Mouse (Mus musculus) embryonic stem cell, embryonic (primary cell): ENCODE data around the gene Taf9b.
"Not testable (repeated sequence)": the region's sequence is repeated elsewhere in the genome, so short reads cannot be mapped to it uniquely, and the experiment has no call there.

Experiments used
- CTCF ChIA-PET, 4 experiments: fragments of 300-600 bp in 2 of 4; fragments of 350-600 bp in 2 of 4; sonication (Branson Sonifier 250); formaldehyde crosslinking; loops; one replicate each; lab custom pipeline; 2022; ENCODE audit warnings: inconsistent platforms in 2 of 4; lab: Charles Lee
- POLR2A ChIA-PET, 4 experiments: fragments of 300-600 bp in 2 of 4; fragments of 350-600 bp in 2 of 4; sonication (Branson Sonifier 250); formaldehyde crosslinking; loops; one replicate each; lab custom pipeline; 2022; ENCODE audit warnings: antibody characterized with exemption in 4 of 4, inconsistent platforms in 1 of 4; lab: Charles Lee

Gene Taf9b

DNA sequence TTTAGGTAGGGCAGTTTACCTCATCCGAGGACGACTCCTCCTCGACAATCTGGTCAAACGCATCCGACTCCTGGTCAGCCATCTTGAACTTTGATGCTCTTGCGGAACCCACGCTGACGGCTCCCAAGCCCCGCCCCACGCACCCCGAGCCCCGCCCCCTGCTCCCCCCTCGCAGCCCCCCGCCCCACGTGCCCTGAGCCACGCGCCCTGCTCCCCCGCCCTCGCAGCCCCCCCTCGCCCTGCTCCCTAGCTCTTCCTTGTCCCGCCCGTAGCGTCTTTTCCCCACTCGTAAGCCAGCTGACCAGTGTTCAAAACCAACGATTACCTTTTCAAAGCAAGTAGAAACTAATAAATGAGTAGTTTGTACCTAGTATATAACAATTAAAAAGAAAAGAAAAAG lies at the start of gene Taf9b:
Gene Taf9b, minus strand, starts transcription at position 101 of the 400 bp plus-strand sequence.
- ChIA-PET CTCF (no interaction called here), POLR2A (interaction anchor here in 1 of 4 experiments (1.0 kb wide), 1 partner anchor 14 kb away, joined by 3 read pairs; no protein-coding TSS in a partner anchor)

DNA sequence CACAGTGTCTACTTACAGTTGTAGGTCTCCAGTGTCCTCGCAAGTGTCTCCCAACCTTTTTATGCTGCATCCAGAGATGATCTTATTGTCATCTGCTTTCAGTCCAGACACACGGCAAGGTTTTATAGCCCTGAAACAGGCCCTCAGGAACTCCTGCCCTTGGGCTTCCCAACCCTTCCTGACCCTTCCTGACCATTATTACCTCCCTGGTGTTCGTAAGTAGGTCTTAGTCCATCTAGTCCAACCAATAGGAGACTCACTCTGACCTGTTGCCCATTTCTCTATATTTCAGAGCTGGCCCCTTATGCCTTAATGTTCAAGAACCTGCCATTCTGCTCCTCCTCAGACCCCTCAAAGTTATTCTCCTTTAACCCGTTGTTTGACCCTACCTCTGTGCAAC lies 34.3 kb upstream of the Taf9b start, which contains the start of gene Fnd3c2:
Gene Fnd3c2, minus strand, starts transcription at position 101 of the 400 bp plus-strand sequence.
- ChIA-PET CTCF (no interaction called here), POLR2A (no interaction called here)

DNA sequence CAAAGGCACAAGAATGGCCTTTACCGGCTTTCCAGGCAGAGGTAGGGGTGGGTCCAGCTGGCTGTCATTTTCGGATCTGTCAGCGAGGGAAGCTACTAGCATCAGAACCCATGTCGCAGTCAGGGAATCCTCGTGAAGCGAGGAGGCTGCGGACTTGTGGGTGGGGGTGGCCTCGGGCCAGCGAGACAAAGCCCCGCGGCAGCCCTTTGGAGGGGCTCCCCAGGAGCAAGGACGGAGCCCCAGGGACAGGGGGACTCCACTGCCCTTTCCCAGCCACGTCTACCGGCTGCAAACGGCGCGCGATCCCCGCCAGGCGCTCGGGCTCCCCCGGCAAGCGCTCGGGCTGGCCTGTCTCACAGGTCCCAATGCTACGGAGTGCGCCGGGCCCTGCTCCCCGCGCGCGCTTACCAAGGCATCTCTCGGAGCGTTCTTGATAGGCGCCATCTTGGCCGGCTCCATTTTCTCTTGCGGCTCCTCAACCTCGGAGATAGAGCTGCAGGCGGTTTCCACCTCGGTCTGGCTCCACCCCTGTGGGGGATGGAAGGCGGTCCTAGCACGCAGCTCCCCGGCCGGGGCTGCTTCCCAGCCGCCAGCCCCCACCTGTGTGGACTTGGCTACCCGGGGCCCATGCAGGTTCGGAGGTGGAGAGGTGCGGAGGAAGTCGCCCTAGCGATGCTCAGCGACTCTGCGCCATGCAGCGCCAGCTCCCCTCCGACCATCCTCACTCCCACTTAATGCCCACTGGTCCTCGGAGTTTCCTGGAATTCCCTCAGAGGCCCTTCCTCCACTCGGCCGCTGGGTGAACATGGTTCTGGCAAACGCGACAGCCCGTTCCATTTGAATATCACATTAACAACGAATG lies 1.6 kb downstream of the Taf9b start:
- POLR2A ChIA-PET: interaction anchor here in 3 of 4 experiments (0.5 to 1.0 kb wide), 6 partner anchors 11 to 1140 kb away, joined by 3 to 7 read pairs (median 3); partner anchors contain the start of genes Atp7a (in 1 of the 3) and Pgk1 (in 1 of the 3)

DNA sequence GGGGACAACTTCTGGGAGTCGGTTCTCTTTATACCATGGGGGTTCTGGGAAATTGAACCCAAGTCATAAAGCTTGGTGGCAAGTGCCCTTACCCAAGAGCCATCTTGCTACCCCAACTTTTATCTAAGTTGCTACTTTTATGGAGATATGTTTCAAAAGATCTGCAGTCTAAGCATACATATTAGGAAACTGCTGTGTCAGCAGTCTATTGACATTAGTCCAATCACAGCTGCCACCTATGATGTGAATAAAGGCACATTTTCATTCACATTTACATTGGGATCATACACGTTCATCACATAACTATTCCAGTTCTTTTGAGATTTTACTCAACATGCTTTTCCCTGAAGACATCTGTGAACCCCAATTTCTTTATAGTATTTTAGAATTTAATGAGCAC lies 11.9 kb downstream of the Taf9b start:
- POLR2A ChIA-PET: interaction anchor here in 2 of 4 experiments (1.8 kb wide), 2 partner anchors 9 to 11 kb away, joined by 3 to 5 read pairs; no protein-coding TSS in a partner anchor
- CTCF ChIA-PET: no interaction called here

More for the DNA sequence above, 1.6 kb downstream of the Taf9b start:
- CTCF ChIA-PET: interaction anchor here in 1 of 4 experiments (1.0 kb wide), 1 partner anchor 22 kb away, joined by 3 read pairs; no protein-coding TSS in a partner anchor

DNA sequence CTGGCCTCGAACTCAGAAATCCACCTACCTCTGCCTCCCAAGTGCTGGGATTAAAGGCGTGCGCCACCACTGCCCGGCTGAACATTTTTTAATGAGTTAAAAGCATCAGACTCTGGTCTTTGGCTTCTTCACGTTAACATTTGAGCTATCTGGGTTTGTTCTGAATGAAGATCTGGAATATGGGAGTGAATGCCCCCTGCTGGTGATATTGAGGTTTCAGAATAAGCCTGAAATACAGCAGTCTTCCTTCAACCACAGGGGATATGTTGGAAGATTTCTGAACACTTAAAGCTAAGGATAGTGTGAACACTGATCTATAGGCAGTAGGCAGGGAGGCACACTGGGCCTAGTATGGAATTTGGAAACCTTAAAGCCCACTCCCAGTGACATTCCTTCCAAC lies 22.1 kb downstream of the Taf9b start:
- ChIA-PET POLR2A (interaction anchor here in 3 of 4 experiments (0.9 to 5.5 kb wide), 5 partner anchors 9 to 12 kb away, joined by 3 to 66 read pairs (median 6); partner anchors contain the start of gene Pgk1 (in 3 of the 3)), CTCF (interaction anchor here in 2 of 4 experiments (0.5 to 2.8 kb wide), 5 partner anchors 10 to 1077 kb away, joined by 3 to 20 read pairs (median 3); partner anchors contain the start of gene Pgk1 (in 1 of the 2))

DNA sequence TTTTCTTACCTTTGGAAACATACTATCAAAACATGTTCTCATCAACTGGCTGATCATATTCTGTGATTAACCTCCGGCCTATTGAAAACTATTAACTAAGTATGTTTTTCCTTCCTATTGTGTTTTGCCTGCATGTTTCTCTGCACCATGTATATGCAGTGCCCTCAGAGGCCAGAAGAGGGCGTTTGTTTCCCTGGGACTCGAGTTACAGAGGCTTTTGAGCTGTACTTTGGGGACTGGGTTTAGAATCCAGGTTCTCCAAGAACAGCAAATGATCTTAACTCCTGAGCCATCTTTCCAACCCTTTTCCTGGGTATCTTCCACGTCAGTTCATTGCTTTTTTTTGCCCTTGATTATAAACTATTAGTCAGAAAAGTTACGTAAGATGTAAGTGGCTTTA lies 23.6 kb downstream of the Taf9b start:
- POLR2A ChIA-PET: interaction anchor here in 2 of 4 experiments (1.3 to 5.5 kb wide), 5 partner anchors 9 to 13 kb away, joined by 3 to 66 read pairs (median 6); partner anchors contain the start of gene Pgk1 (in 2 of the 2)
- CTCF ChIA-PET: interaction anchor here in 2 of 4 experiments (0.6 to 2.8 kb wide), 8 partner anchors 9 to 447 kb away, joined by 3 to 20 read pairs (median 3); partner anchors contain the start of gene Pgk1 (in 2 of the 2)

DNA sequence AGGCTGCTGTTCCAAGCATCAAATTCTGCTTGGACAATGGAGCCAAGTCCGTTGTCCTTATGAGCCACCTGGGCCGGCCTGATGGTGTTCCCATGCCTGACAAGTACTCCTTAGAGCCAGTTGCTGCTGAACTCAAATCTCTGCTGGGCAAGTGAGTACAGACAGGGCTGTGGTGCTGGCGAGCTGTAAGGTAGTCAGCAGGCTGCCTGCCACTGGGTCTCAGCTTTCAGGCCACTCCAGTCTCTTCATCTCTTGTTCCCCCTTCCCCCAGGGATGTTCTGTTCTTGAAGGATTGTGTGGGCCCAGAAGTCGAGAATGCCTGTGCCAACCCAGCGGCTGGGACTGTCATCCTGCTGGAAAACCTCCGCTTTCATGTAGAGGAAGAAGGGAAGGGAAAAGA lies 26.6 kb downstream of the Taf9b start:
- POLR2A ChIA-PET: interaction anchor here in 1 of 4 experiments (0.9 kb wide), 1 partner anchor 9 kb away, joined by 3 read pairs; no protein-coding TSS in a partner anchor
- CTCF ChIA-PET: not testable (repeated sequence)

DNA sequence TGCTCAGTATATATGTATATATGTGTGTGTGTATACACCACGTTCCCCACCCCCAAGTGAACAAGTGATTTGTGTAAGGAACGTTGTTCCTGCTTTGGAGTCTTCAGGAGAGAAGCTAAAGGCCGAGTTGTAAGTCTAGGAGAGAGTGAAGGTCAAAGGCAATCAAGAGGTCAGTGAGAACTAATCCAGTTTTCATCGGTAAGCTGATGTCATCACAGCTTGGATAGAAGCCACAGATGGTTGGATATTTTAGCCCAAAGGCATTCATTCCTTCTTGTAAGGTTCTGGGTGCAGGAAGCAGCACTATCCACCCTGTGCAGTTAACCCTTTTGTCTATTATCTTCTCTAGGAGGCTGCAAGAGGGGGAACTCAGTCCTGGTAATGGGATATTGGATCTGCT lies 30.9 kb downstream of the Taf9b start:
- ChIA-PET CTCF (interaction anchor here in 1 of 4 experiments (1.1 kb wide), 1 partner anchor 13 kb away, joined by 3 read pairs; no protein-coding TSS in a partner anchor), POLR2A (interaction anchor here in 2 of 4 experiments (1.4 to 5.9 kb wide), 2 partner anchors 9 to 14 kb away, joined by 4 to 66 read pairs; no protein-coding TSS in a partner anchor)

DNA sequence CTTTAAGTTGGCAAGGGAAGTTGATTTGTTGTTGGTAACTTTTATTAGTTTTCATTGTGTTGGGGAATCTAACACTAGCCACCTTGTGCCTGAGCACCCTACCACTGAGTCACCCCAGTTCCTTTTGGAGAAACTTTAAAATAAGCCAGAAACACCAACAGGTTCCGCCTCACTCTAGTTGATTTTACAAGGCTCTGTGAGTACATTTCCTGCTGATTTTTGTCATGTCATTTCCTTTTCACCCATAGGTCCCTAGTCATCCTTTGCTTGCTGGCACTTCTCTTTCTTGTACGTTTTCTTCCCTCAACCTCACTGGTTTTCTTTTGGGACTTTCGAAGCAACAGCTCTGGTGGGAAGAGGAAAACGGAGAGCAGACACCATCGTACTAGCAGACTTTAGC lies 31.6 kb downstream of the Taf9b start:
- POLR2A ChIA-PET: interaction anchor here in 2 of 4 experiments (1.1 to 5.9 kb wide), 5 partner anchors 9 to 173 kb away, joined by 3 to 66 read pairs (median 6); no protein-coding TSS in a partner anchor
- CTCF ChIA-PET: no interaction called here

DNA sequence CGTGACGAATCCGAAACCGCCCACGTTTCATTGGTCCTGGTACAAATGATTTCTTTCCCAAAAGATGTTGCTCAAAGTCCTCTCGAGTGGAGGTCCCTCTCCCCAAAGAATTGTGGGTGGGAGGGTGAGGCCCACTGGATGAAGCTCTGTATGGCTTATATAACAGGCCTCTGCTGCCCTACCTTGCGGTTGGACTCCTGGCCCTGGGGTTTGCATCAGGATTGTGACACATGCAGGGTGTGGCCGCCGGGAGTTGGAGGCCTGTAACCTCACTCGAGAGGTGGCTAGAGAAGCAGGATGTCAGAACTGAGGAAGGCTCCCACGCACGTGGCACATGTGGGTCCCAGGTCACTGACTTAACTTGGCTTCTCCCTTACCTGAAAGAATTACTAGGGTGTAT lies 33.2 kb downstream of the Taf9b start:
- POLR2A ChIA-PET: interaction anchor here in 3 of 4 experiments (1.0 to 5.9 kb wide), 16 partner anchors 10 to 424 kb away, joined by 3 to 66 read pairs (median 4); partner anchors contain the start of genes Atp7a (in 2 of the 3), Cox7b (in 1 of the 3), Fgf16 (in 1 of the 3) and Magt1 (in 1 of the 3)
- CTCF ChIA-PET: interaction anchor here in 1 of 4 experiments (2.4 kb wide), 1 partner anchor 10 kb away, joined by 20 read pairs; no protein-coding TSS in a partner anchor

DNA sequence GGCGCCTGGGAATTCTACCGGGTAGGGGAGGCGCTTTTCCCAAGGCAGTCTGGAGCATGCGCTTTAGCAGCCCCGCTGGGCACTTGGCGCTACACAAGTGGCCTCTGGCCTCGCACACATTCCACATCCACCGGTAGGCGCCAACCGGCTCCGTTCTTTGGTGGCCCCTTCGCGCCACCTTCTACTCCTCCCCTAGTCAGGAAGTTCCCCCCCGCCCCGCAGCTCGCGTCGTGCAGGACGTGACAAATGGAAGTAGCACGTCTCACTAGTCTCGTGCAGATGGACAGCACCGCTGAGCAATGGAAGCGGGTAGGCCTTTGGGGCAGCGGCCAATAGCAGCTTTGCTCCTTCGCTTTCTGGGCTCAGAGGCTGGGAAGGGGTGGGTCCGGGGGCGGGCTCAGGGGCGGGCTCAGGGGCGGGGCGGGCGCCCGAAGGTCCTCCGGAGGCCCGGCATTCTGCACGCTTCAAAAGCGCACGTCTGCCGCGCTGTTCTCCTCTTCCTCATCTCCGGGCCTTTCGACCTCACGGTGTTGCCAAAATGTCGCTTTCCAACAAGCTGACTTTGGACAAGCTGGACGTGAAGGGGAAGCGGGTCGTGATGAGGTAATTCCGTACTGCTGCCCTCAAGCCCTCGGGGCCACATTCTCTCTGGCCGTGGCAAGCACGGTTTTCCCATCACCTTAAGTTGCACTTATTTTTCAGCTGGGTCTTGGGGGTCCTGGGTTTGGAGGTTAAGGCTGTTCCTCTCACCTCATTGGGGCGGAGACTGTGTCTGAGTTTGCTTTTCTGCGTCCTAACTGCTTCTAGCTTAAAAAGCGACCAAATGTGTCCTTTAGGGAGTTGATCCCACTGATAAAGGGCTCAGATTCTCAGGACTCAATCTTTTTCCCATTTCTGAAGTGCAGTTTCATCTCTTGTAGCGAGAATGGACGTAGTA lies 34.0 kb downstream of the Taf9b start, which contains the start of gene Pgk1:
Gene Pgk1, plus strand, starts transcription at position 388 of the 937 bp plus-strand sequence.
- CTCF ChIA-PET: interaction anchor here in 2 of 4 experiments (0.6 to 2.4 kb wide), 5 partner anchors 10 to 160 kb away, joined by 3 to 20 read pairs (median 4); partner anchors contain the start of gene Atp7a (in 1 of the 2)
- POLR2A ChIA-PET: interaction anchor here (0.6 to 5.9 kb wide), 38 partner anchors 8 to 1926 kb away, joined by 3 to 66 read pairs (median 4); partner anchors contain the start of genes Cox7b (in 3 of the 4), Atp7a (in 2 of the 4), Atrx (in 1 of the 4) and Fgf16 (in 1 of the 4)

DNA sequence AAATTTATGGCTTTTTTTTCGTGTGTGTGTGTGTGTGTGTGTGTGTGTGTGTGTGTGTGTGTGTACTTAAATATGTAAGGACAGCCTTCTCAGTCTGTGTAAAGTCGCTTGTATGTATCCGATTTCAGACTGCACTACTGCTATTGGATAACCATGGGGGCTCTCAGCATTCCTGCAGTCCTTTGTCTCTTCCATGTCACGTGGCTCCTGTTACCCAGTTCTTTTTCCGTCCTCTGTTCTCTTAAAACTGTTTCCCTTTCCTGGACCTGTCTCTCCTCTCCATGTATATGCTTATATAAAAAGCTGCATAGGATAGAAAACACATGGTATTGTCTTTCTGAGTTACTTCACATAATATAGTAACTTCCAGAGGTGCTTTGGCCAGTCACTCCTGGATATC lies 35.3 kb downstream of the Taf9b start:
- POLR2A ChIA-PET: interaction anchor here in 2 of 4 experiments (1.3 to 5.9 kb wide), 7 partner anchors 9 to 175 kb away, joined by 3 to 66 read pairs (median 9); partner anchors contain the start of gene Cox7b (in 1 of the 2)
- CTCF ChIA-PET: interaction anchor here in 2 of 4 experiments (0.6 to 2.4 kb wide), 2 partner anchors 12 to 1569 kb away, joined by 3 to 20 read pairs; no protein-coding TSS in a partner anchor

DNA sequence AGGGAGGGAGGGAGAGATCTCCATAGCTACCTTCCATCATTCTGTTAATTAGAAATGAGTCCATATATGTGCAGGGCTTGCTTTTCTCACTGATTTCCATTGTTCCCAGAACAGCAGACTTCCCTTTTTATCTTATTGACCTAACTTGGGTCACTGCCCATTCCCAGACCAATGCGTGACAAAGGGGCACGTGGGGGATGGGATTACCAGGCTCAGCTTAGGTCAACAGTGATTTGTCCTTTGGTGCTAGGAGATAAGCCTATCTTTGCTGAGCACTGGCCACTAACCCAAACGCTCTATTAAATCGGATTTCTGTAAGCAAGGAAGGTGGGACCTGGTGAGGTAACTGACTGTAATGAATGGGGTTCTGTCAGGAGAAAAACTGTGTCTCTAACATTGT lies 36.7 kb downstream of the Taf9b start:
- ChIA-PET CTCF (no interaction called here), POLR2A (interaction anchor here in 1 of 4 experiments (5.7 kb wide), 1 partner anchor 15 kb away, joined by 52 read pairs; no protein-coding TSS in a partner anchor)

DNA sequence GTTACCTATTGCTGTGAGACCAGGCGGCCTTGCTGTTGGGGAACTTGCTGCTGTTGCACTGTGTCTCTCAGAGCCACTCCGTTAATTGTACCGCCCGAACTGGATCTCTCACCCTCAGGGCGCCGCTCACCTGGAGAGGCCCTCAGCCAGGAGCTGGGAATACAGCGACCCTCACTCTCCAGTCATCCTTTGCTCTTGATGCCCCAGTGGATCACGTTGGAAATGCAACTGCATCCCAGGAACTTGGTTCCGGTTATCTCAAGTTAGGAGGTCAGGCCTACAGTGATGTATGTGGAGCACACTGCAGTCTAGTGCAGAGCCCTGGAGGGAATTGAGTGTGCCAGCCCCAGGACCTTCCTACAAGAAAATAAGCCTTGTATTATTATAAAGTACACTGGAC lies 44.6 kb downstream of the Taf9b start:
- ChIA-PET POLR2A (interaction anchor here in 3 of 4 experiments (1.0 to 1.8 kb wide), 8 partner anchors 9 to 161 kb away, joined by 3 to 7 read pairs (median 3); partner anchors contain the start of genes Pgk1 (in 2 of the 3) and Cox7b (in 1 of the 3)), CTCF (interaction anchor here in 2 of 4 experiments (0.7 to 1.1 kb wide), 2 partner anchors 10 to 14 kb away, joined by 3 to 4 read pairs; no protein-coding TSS in a partner anchor)

DNA sequence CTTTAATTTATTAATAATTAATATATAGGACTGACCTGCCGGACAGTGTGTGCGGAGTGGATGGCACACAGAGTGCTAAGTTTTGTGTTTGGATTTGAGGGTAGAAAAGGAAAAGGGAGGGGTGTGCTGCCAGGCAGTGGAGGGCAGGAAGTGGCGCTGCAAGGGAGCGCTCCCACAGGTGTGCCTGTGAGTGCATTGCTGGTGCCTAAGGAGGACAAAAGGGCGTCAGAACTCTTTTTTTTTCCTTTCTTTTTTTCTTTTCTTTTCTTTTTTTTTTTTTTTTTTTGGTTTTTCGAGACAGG lies 49.2 kb downstream of the Taf9b start:
- ChIA-PET POLR2A (interaction anchor here in 1 of 4 experiments (0.7 kb wide), 1 partner anchor 156 kb away, joined by 3 read pairs; no protein-coding TSS in a partner anchor), CTCF (interaction anchor here in 2 of 4 experiments (0.6 to 0.7 kb wide), 3 partner anchors 145 to 164 kb away, joined by 3 to 4 read pairs (median 3); partner anchors contain the start of genes Atp7a (in 1 of the 2) and Magt1 (in 1 of the 2))

DNA sequence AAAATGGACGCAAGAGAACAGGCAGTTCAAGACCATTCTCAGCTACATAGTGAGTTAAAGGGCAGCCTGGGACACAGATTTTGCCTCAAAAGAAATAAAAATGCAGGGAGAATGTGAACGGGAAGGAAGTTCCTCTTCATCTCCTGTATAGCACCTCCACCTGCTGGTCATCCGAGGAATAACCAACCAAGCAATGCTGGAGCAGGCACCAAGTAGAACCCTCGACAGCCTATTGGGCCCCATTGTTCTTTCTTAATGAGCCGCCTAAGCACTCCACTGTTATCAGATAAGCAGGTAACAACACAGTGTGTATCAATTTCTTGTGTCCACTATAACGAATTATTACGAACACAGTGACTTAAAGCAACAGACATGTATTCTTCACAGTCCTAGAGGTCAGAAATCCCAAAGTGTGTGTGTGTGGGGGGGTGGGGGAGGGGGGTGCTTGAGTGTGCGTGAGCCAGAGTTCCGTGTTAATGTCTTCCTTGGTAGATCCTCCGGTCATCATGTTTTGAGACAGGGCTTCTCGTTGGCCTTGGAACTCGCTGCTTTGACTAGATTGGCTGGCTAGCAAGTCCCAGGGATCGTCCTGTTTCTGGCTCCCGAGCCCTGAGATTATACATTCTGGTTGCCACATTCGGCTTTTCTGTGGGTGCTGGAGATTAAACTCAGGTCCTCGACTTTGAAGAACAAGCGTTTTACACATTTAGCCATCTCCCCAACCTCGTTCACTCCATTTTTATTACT lies 49.7 kb downstream of the Taf9b start:
- CTCF ChIA-PET: interaction anchor here (0.6 to 1.6 kb wide), 6 partner anchors 15 to 159 kb away, joined by 3 to 10 read pairs (median 4); partner anchors contain the start of genes Atp7a (in 3 of the 4) and Magt1 (in 1 of the 4)
- POLR2A ChIA-PET: interaction anchor here in 3 of 4 experiments (0.6 to 1.6 kb wide), 8 partner anchors 16 to 628 kb away, joined by 3 to 9 read pairs (median 4); partner anchors contain the start of genes Atp7a (in 3 of the 3) and Pgk1 (in 1 of the 3)
